19 mouse cellular contexts compared by ENCODE assay signal in genomic region chr9:42474244-42474643, GRCm38 (mm10).
"Had no signal": no experiment of that assay in that cellular context is flagged by ENCODE, and none has a peak within 500 bp of the region (broad histone marks: within the 10 kb centered on the region; RNA-seq: fewer than 3 reads in every experiment).

No protein-coding gene starts in this region.

- ATAC-seq: inflammation-experienced regulatory T-cells, adult 6 months; intestine, embryonic 16.5 days; midbrain, embryonic 13.5 days; midbrain, embryonic 16.5 days had no signal

- H3K9ac ChIP-seq: kidney, embryonic 15.5 days; limb, embryonic 12.5 days; limb, embryonic 15.5 days; midbrain, embryonic 13.5 days; neural tube, embryonic 13.5 days had no signal

- H3K36me3 ChIP-seq: midbrain, embryonic 10.5 days had no signal

- H3K27ac ChIP-seq: kidney, embryonic 15.5 days; limb, embryonic 12.5 days; limb, embryonic 15.5 days; midbrain, embryonic 10.5 days; midbrain, embryonic 13.5 days; neural tube, embryonic 13.5 days had no signal

- H3K4me2 ChIP-seq: kidney, embryonic 15.5 days; limb, embryonic 12.5 days; limb, embryonic 15.5 days; midbrain, embryonic 13.5 days; neural tube, embryonic 13.5 days had no signal

- H3K9me3 ChIP-seq: kidney, embryonic 15.5 days; limb, embryonic 12.5 days; limb, embryonic 15.5 days; midbrain, embryonic 10.5 days; midbrain, embryonic 13.5 days; neural tube, embryonic 13.5 days had no signal

- H3K4me3 ChIP-seq: kidney, embryonic 15.5 days; limb, embryonic 12.5 days; limb, embryonic 15.5 days; midbrain, embryonic 10.5 days; midbrain, embryonic 13.5 days; myocyte; neural tube, embryonic 13.5 days had no signal

- DNase-seq: kidney, adult 18-20 months; kidney, postnatal 10 days; kidney, postnatal 36 days; left cerebral cortex, postnatal 4 days; lung, adult 2 months; lung, postnatal 14 days; lung, postnatal 4 days; thymus, adult 18-20 months; thymus, postnatal 36 days had no signal

- H3K27me3 ChIP-seq: kidney, embryonic 15.5 days; limb, embryonic 15.5 days; midbrain, embryonic 13.5 days; neural tube, embryonic 13.5 days had no signal
